In the genomic region with DNA sequence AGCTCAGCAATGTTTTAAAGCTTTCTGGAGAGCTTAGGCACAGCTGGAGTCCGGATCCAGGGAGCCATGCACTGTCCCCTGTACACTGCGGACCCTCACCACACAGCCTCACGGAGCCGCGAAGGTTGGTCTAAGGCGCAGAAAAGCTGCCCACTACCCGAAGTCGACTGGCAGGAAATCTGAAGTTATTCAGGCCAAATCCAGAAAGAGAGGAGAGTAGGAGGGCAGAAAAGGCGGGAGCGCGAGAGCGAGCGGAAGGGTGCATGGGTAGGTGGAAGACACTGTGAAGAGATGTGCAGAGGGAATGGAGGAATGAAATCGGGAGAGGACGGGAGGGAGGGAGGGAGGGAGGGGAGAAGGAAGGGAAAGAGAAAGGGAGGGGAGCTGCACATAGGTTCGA, we compare ENCODE assay signal across 8 mouse cellular contexts. TPM values are rescaled to one million over a fixed set of nuclear protein-coding genes. Genes with fewer than 3 reads are reported as not detected.
DNase-seq lines count a peak whose midpoint lies in the region; ATAC-seq and TF ChIP-seq lines count a peak whose summit lies in the region.

No protein-coding gene starts in this region.

- H3K4me2 ChIP-seq in hindbrain, embryonic 13.5 days = peak overlapping the region; percentile 78
- H3K4me2 ChIP-seq in midbrain, embryonic 13.5 days (replicated peaks) = peak overlapping the region; percentile 64

- WGBS in spleen, adult 2 months = 4% methylated on average over 16 of the region's 16 CpGs
- WGBS in hindbrain, embryonic 13.5 days = under 1% methylated on average over 16 of the region's 16 CpGs
- 0% methylated on average over 15 of the region's 16 CpGs for WGBS in midbrain, embryonic 13.5 days

- 0 out of 2 replicates have a peak, but pooled peaks cover 3% of the 10 kb centered on the region for H3K4me1 ChIP-seq in spleen, adult 2 months (ENCODE audit: control insufficient read depth, insufficient read depth, insufficient read length)
- H3K4me1 ChIP-seq in hindbrain, embryonic 13.5 days (replicated peaks) = peaks cover 11% of the 10 kb centered on the region
- H3K4me1 ChIP-seq in midbrain, embryonic 13.5 days (replicated peaks) = peaks cover 7% of the 10 kb centered on the region

- peak overlapping the region; percentile 71 for H3K9ac ChIP-seq in hindbrain, embryonic 13.5 days
- peak overlapping the region; percentile 53 for H3K9ac ChIP-seq in midbrain, embryonic 13.5 days (replicated peaks)

- H3K9me3 ChIP-seq in hindbrain, embryonic 13.5 days = no peaks in the 10 kb centered on the region
- no peaks in the 10 kb centered on the region for H3K9me3 ChIP-seq in midbrain, embryonic 13.5 days

- no peaks in the 10 kb centered on the region for H3K36me3 ChIP-seq in spleen, adult 2 months (ENCODE audit: control insufficient read depth, insufficient read depth, low read length)
- H3K36me3 ChIP-seq in hindbrain, embryonic 13.5 days = no peaks in the 10 kb centered on the region
- no peaks in the 10 kb centered on the region for H3K36me3 ChIP-seq in midbrain, embryonic 13.5 days

- ATAC-seq in hindbrain, embryonic 13.5 days (ENCODE audit: low FRiP score) = peak; percentile 79
- peak; percentile 80 for ATAC-seq in midbrain, embryonic 13.5 days
- ATAC-seq in erythroid progenitor cell, adult 5-6 weeks (replicated peaks; ENCODE audit: low FRiP score, poor library complexity, severe bottlenecking) = no peak
- ATAC-seq in activated CD4-positive, CD25-positive, alpha-beta regulatory T cell, adult 4 months = no peak

- H3K27ac ChIP-seq in spleen, adult 2 months (ENCODE audit: insufficient read depth, low read length) = no peak overlapping the region
- peak overlapping the region; percentile 76 for H3K27ac ChIP-seq in hindbrain, embryonic 13.5 days
- peak overlapping the region; percentile 81 for H3K27ac ChIP-seq in midbrain, embryonic 13.5 days

- DNase-seq in cerebellum, adult 11-12 months = peak; percentile 10
- no peak for DNase-seq in cerebellum, adult 18-20 months
- no peak for DNase-seq in spleen, adult 2 months (ENCODE audit: low read depth in 1 of 2, low spot score in 2 of 2)
- DNase-seq in spleen, postnatal 4 days (ENCODE audit: low spot score in 2 of 2) = no peak

- H3K27me3 ChIP-seq in spleen, adult 2 months (ENCODE audit: control insufficient read depth, insufficient read depth, low read length) = no peaks in the 10 kb centered on the region
- peaks cover 21% of the 10 kb centered on the region for H3K27me3 ChIP-seq in hindbrain, embryonic 13.5 days
- H3K27me3 ChIP-seq in midbrain, embryonic 13.5 days = peaks cover 15% of the 10 kb centered on the region; the same call in 1 of the 2 replicates

- no peak for TF ChIP-seq POLR2A in spleen, adult 2 months (IDR thresholded peaks at IDR 0.05; ENCODE audit: low read depth, low read length)

- H3K4me3 ChIP-seq in spleen, adult 2 months (ENCODE audit: extremely low read depth, insufficient read depth, insufficient read length) = peak overlapping the region; percentile 48
- peak overlapping the region; percentile 43 for H3K4me3 ChIP-seq in hindbrain, embryonic 13.5 days
- H3K4me3 ChIP-seq in midbrain, embryonic 13.5 days (replicated peaks) = peak overlapping the region; percentile 38

- TF ChIP-seq CTCF in spleen, adult 2 months (IDR thresholded peaks at IDR 0.05; ENCODE audit: extremely low read depth, insufficient read depth, insufficient read length, insufficient replicate concordance) = no peak

RNA-seq across cellular contexts. Expression of a gene that starts 51.2 kb away (rescaled TPM):
- 3.8 and 3.9 TPM in 2 replicates for polyA plus RNA-seq in spleen, adult 2 months (2012; rRNA removed)
- polyA plus RNA-seq in hindbrain, embryonic 13.5 days (2015; fragmentation: Nextera tagmentation; extraction: Ambion mirVana) = 5.4 and 5.9 TPM in 2 replicates
- polyA plus RNA-seq in midbrain, embryonic 13.5 days (2015; fragmentation: Nextera tagmentation; extraction: Ambion mirVana) = 6.2 and 6.9 TPM in 2 replicates
- total RNA-seq in erythroid progenitor cell, adult 5-6 weeks (2015; ENCODE audit: low replicate concordance) = 1.3 and 2.2 TPM in 2 replicates
- total RNA-seq in erythroid progenitor cell, adult 5-6 weeks (2017; ENCODE audit: low replicate concordance) = 1.3 and 3.9 TPM in 2 replicates
- polyA plus RNA-seq in activated CD4-positive, CD25-positive, alpha-beta regulatory T cell, adult 4 months (2017; shearing (Covaris generic)) = 1 to 10 TPM; 4.0 to 4.8 TPM

Comparison
In these comparisons a context has a peak if more than half of its experiments do, and no peak if none do; other contexts are left out.
1. ATAC-seq: peak in hindbrain, embryonic 13.5 days (single experiment) and midbrain, embryonic 13.5 days (single experiment); none in erythroid progenitor cell, adult 5-6 weeks (single experiment) and activated CD4-positive, CD25-positive, alpha-beta regulatory T cell, adult 4 months (single experiment).
2. Peak in every context shown above with its lines, with median percentiles within 50 percentile points of each other: H3K4me3 ChIP-seq.